Mouse (Mus musculus) naive thymus-derived CD4-positive, alpha-beta T cell, adult 2 months (primary cell): ENCODE measurements around the gene Mycbp.

Experiments used
- DNase-seq: peaks from one replicate; pipeline ENCODE4 v3.0.0-alpha.2; 2011; ENCODE audit warnings: low read depth

Mycbp gene

DNA sequence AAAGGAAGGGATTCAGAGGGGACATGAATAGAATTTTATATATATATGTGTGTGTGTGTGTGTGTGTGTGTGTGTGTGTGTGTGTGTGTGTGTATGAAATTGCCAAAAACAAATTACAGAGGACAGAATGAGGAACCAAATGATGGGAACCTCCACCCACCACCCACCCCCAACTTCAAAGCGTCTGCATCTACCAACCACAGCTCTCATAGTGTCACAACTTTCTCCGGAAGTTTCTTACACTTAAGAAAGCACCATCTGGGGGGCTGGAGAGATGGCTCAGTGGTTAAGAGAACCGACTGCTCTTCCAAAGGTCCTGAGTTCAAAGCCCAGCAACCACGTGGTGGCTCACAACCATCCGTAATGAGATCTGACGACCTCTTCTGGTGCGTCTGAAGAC is 36.2 kb downstream of the Mycbp start:
- peak; percentile 42 for DNase-seq

DNA sequence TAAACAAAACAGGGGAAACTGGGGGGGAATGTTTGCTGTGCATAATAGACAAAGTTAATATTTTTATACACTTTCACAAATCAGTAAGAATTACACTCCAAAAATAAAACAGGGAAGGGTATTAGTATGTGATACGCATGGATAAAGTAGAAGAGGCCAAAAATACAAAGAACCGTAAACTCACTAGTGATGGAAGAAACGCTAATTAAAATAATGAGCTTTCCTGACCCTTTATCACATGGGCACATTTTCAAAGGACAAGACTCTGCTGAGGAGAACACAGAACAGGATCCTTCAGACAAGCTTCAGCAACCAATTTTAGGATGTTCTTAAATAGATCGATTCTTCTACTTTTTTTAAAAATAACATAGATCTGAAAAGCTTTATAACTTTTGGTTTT is 42.1 kb downstream of the Mycbp start:
- no peak for DNase-seq

DNA sequence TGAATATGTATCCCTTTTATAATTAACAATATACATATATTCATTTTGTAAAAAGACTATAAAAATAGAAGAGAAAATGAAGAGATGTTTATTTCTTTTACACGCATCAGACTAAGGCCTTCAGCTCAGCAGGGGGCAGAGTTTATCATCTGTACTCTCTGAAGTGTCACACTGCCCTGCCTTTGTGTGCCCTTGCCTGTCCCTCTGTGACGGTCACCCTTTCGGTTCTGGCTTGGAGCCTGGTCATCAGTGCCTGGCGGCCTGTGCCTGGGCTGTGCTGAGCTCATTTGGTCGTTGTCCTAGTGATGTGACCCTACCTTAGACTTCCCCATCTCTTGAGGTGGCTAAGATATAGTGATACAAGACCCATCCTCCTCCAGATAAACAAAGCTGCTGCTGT is 42.5 kb downstream of the Mycbp start:
- no peak for DNase-seq

DNA sequence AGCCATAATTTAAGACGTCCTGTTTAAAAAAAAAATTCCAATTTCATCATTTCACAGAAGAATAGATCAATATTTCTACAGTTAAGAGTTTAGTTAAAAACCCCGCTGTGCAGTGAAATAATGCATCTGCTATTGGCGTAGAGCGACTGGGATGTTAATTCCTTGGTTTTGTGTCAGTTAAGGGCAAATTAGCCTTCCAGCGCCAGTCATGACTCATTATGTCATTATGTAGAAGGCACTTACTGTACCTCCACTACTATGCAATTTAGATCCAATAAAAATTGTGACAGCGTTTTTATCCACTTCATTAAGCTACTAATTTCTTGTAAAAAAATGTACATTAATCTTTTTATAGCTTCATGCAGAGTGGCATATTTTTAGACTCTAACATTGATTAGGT is 44.3 kb downstream of the Mycbp start:
- no peak for DNase-seq

DNA sequence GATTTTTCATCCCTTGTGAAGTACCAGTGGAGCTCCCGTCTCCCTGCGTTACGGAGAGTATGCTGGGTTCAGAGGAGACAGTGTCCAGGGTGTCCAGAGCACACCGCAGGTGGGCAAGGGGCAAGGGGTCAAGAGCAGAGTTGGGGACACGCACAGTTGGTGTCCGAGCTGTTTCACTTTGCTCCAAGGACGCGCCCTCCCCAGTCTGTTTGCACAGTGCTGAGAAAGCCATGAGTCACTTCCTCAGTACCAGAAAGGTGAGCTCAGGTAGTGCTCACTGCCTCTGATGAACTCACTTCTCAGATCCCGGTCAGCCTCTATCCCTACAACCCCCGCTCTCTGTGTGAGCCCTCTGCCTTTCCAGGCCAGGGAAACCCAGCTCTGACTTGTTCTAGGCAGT is 45.0 kb downstream of the Mycbp start:
- DNase-seq: no peak

DNA sequence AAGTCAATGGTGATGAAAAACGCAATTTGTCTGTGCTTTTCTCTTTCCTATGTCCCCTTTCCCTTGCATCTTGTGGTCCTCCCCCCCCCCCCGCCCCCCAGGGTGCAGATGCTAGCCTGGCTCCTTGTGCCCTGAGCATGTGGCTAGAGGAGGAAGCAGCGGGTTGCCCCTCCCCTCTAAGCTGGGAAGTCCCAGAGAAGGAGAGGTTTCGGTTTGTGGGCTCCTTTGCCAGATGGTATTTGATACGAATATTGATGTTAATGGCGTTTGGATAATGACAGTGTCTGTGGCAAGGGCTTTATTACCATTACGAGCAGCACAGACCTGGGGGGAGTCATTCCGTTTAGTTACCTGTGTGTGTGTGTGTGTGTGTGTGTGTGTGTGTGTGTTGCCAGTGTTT is 47.4 kb downstream of the Mycbp start:
- peak; percentile 20 for DNase-seq

DNA sequence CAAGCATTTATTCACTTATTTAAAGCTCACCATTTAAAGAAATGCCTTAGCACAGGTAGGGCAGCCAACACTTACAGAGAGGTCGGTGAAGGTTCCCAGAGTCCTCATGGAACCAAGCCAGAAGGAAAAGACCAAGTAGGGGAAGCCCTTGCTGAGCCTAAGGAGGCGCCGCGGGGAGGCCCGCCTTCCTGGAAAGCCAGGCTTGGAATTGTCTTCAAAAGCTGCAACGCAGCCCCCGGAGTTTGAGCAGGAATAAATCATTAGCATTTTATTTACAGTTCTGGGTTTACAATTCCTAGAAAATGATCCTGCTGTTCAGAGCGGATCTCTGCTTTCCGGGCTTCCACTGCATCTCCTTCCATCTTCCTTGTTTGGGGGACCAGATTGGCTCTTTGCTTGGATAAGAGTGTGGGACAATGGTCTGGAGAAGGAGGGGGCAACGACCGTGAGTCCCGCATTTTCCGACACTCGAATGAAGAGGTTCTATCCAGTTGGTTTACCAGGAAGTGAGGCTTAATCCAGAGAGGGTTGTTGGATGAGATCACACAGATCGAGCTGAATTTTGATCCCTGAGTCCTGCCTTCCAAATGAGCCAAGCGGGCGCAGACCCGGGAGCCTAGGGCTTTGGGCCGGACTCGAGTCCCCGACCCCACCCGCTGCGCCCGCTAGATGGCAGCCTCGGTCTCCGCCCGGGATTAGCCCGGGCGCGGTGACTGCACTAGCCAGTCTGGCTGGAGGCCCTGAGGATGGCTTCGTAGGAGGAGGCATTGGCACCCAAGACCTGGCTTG is 52.3 kb downstream of the Mycbp start:
- DNase-seq: peak; percentile 43

DNA sequence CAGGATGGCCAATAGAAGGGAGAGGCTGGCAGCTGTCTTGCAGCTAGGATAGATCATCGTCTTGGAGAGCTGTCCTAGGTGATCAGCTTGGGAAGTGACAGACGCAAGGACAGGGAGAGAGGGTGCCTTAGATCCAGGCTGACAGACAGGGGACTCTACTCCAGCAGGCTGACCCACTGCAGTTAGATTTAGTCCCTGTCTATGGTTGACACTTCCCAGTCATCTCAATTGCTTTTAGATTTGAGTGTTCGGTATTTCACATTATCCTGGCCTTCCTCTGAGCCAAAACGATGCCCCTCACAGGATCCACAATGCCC is 52.8 kb downstream of the Mycbp start:
- no peak for DNase-seq

DNA sequence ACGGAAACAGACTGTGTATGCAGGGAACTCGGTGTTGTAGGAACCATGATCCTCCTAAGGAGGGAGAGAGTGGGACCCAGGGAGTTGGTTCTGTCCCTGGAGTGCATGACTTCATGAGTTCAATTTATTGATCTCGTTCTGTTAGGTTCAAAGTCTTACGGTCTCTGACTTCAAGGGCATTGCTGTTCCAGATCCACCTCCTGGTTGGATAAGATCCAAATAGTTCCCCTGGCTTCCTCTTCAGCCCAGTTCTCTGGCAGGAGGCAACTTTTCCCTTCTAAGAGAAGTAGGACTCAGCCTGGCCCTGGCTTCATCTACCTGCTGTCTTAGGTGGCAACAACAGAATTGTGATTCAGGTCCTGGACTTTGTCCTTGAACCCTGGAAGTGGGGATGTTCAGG is 53.3 kb downstream of the Mycbp start:
- DNase-seq: no peak

DNA sequence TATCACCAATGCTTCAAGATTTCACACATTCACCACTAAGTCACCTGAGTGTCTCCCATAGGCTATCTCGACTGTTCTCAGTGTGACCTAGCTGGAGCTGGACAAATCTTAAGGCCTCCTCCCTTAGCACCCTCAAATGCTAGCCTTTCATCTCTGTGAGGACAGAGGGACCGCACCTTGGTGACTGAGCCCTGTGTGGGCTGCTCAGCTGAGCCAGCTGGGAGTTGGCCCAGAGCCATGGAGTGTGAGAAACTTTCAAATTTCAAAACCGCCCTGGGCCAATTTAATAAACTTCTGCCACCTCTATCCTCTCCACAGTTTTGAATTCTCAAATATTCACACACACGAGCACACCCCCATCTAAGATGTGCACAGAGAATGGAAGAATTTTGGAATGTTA is 56.3 kb downstream of the Mycbp start:
- no peak for DNase-seq
